Mouse (Mus musculus): ENCODE results near the gene Cnpy1. TPM values are rescaled to one million over a fixed set of nuclear protein-coding genes. Genes with fewer than 3 reads are reported as not detected.

The Cnpy1 gene
- polyA plus RNA-seq (2015; fragmentation: Nextera tagmentation; extraction: Ambion mirVana): not detected in 2 replicates

GRCm38 (mm10) chr5:28245574-28245973 lies at the start of gene Cnpy1:
Gene Cnpy1, minus strand, starts transcription at chr5:28245806.

GRCm38 (mm10) chr5:28165358-28166255 lies 80.0 kb downstream of the Cnpy1 start, which contains the start of gene En2:
Gene En2, plus strand, starts transcription at chr5:28165694.

Other genes with a start within 250 kb of the Cnpy1 start
- gene Insig1, start 174.4 kb downstream of the Cnpy1 start, polyA plus RNA-seq (2015; fragmentation: Nextera tagmentation; extraction: Ambion mirVana): 22.0 and 36.3 TPM in 2 replicates
- gene En2, start 80.1 kb downstream of the Cnpy1 start, polyA plus RNA-seq (2015; fragmentation: Nextera tagmentation; extraction: Ambion mirVana): not detected in 2 replicates
- 6.1 and 6.5 TPM in 2 replicates for gene Rbm33, start 71.3 kb upstream of the Cnpy1 start, polyA plus RNA-seq (2015; fragmentation: Nextera tagmentation; extraction: Ambion mirVana)
- 0.11 TPM in 1 of 2 replicates, not detected in the other for gene Shh, start 221.4 kb upstream of the Cnpy1 start, polyA plus RNA-seq (2015; fragmentation: Nextera tagmentation; extraction: Ambion mirVana)